9 mouse cellular contexts compared by ENCODE assay signal in the genomic region with DNA sequence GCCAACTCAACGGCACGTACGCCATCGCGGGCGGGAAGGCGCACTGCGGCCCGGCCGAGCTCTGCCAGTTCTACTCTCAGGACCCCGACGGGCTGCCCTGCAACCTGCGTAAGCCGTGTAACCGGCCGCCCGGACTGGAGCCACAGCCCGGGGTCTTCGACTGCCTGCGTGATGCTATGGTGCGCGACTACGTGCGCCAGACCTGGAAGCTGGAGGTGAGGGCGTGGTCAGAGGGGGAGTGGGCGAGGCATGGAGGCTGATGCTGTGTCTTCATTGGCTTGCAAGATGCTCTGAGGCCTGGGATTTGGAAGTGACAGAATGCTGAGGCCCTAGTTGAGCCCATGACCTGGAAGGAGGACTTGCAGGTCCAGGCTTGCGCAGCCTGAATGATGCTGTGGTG. TPM values are rescaled to one million over a fixed set of nuclear protein-coding genes. Genes with fewer than 3 reads are reported as not detected.
A peak's percentile ranks its signal among the peaks of the same experiment; 100 is the strongest.
DNase-seq lines count a peak whose midpoint lies in the region; ATAC-seq lines count a peak whose summit lies in the region.
"Had no signal": no experiment of that assay in that cellular context is flagged by ENCODE, and none has a peak within 500 bp of the region (broad histone marks: within the 10 kb centered on the region; RNA-seq: fewer than 3 reads in every experiment).

No protein-coding gene starts in this region.

- peaks cover 20% of the 10 kb centered on the region for H3K27me3 ChIP-seq in heart, embryonic 14.5 days (ENCODE audit: control insufficient read depth, insufficient read depth, low read length)
- peaks cover 8% of the 10 kb centered on the region for H3K27me3 ChIP-seq in hindbrain, embryonic 15.5 days

- peak overlapping the region; percentile 38; the same call in 1 of the 2 replicates for H3K9ac ChIP-seq in heart, embryonic 14.5 days (ENCODE audit: low read length)
- H3K9ac ChIP-seq in hindbrain, embryonic 15.5 days: no peak overlapping the region

- no peaks in the 10 kb centered on the region for H3K36me3 ChIP-seq in heart, embryonic 14.5 days (ENCODE audit: control insufficient read depth, insufficient read depth, low read length)
- H3K36me3 ChIP-seq in hindbrain, embryonic 15.5 days: no peaks in the 10 kb centered on the region

- H3K27ac ChIP-seq in heart, embryonic 14.5 days (replicated peaks in 1 of 2; ENCODE audit: control insufficient read depth in 1 of 2, insufficient read depth in 1 of 2, low read depth in 2 of 2, low read length in 2 of 2): no peak overlapping the region
- no peak overlapping the region for H3K27ac ChIP-seq in hindbrain, embryonic 15.5 days (replicated peaks)

- DNase-seq in heart, adult 11 months: no peak
- DNase-seq in embryo, embryonic 10 days (ENCODE audit: low spot score): peak; percentile 49
- DNase-seq in neural tube, embryonic 10.5 days (ENCODE audit: extremely low spot score, low spot score): peak; percentile 20
- DNase-seq in adrenal gland, adult 8-10 months: no peak
- DNase-seq in right cerebral cortex, postnatal 25 days: no peak
- DNase-seq: cerebellum, adult 8-10 months had no signal

- peak overlapping the region; percentile 24 to 29; a peak in 3 of 4 replicates for H3K4me3 ChIP-seq in heart, embryonic 14.5 days (ENCODE audit: control insufficient read depth in 1 of 2, insufficient read depth in 1 of 2, low read depth in 1 of 2, low read length in 2 of 2)
- peak overlapping the region; percentile 4 for H3K4me3 ChIP-seq in hindbrain, embryonic 15.5 days

- peak overlapping the region; percentile 62 for H3K4me2 ChIP-seq in heart, embryonic 14.5 days (ENCODE audit: low read length)
- peak overlapping the region; percentile 44 for H3K4me2 ChIP-seq in hindbrain, embryonic 15.5 days

- ATAC-seq in heart, embryonic 14.5 days (ENCODE audit: insufficient number of reproducible peaks, insufficient read depth, low FRiP score, low read depth): no peak
- peak; percentile 54; the same call in 1 of the 2 replicates for ATAC-seq in hindbrain, embryonic 15.5 days (ENCODE audit: low FRiP score, low read depth)
- ATAC-seq in activated CD4-positive, CD25-positive, alpha-beta regulatory T cell, adult 4 months: no peak

- H3K4me1 ChIP-seq in heart, embryonic 14.5 days (ENCODE audit: control insufficient read depth in 2 of 2, insufficient read depth in 2 of 2, low read length in 2 of 2): peaks cover 4% of the 10 kb centered on the region in 2 experiments; a peak in 3 of 4 replicates
- H3K4me1 ChIP-seq in hindbrain, embryonic 15.5 days (replicated peaks): 0 out of 2 replicates have a peak, but pooled peaks cover 4% of the 10 kb centered on the region

- 12% methylated on average over 27 of the region's 27 CpGs for WGBS in heart, embryonic 14.5 days
- 20% methylated on average over 27 of the region's 27 CpGs for WGBS in hindbrain, embryonic 15.5 days

- no peaks in the 10 kb centered on the region for H3K9me3 ChIP-seq in heart, embryonic 14.5 days (ENCODE audit: control insufficient read depth, low read length)
- no peaks in the 10 kb centered on the region for H3K9me3 ChIP-seq in hindbrain, embryonic 15.5 days

RNA-seq across cellular contexts. Expression of a gene that starts 9.4 kb away (rescaled TPM):
- 0.20 and 0.23 TPM in 2 replicates for polyA plus RNA-seq in heart, embryonic 14.5 days (2014; fragmentation: Nextera tagmentation; extraction: Ambion mirVana)
- polyA plus RNA-seq in hindbrain, embryonic 15.5 days (2015; fragmentation: Nextera tagmentation; extraction: Ambion mirVana): 1.4 and 1.5 TPM in 2 replicates
- under 1 TPM; 0.22 to 0.77 (median 0.55) TPM for total RNA-seq in adrenal gland, adult 8-10 months (2022)
- 100 to 1,000 TPM; 171 to 269 TPM for polyA plus RNA-seq in activated CD4-positive, CD25-positive, alpha-beta regulatory T cell, adult 4 months (2017; shearing (Covaris generic))

RNA-seq across cellular contexts. Expression of a gene that starts 56.8 kb away (rescaled TPM):
- 74.4 and 79.1 TPM in 2 replicates for polyA plus RNA-seq in heart, embryonic 14.5 days (2014; fragmentation: Nextera tagmentation; extraction: Ambion mirVana)
- polyA plus RNA-seq in hindbrain, embryonic 15.5 days (2015; fragmentation: Nextera tagmentation; extraction: Ambion mirVana): 107 and 110 TPM in 2 replicates
- total RNA-seq in adrenal gland, adult 8-10 months (2022): 100 to 1,000 TPM; 136 to 162 (median 142) TPM
- 10 to 100 TPM; 41.9 to 51.7 TPM for polyA plus RNA-seq in activated CD4-positive, CD25-positive, alpha-beta regulatory T cell, adult 4 months (2017; shearing (Covaris generic))

Comparison
In these comparisons a context has a peak if more than half of its experiments do, and no peak if none do; other contexts are left out.
1. DNase-seq: peak in embryo, embryonic 10 days (single experiment) and neural tube, embryonic 10.5 days (single experiment); none in heart, adult 11 months (single experiment), adrenal gland, adult 8-10 months (single experiment) and right cerebral cortex, postnatal 25 days (single experiment).
2. RNA of a gene that starts 9.4 kb away (polyA plus RNA-seq): 171 to 269 TPM in activated CD4-positive, CD25-positive, alpha-beta regulatory T cell, adult 4 months; 1.4 to 1.5 TPM in hindbrain, embryonic 15.5 days and 0.20 to 0.23 TPM in heart, embryonic 14.5 days; every median in the first group is over 10 times any median in the second.